Mouse (Mus musculus) kidney, postnatal 0 days (tissue): Measurements from ENCODE around the gene Crebl2. TPM values are rescaled to one million over a fixed set of nuclear protein-coding genes. Genes with fewer than 3 reads are reported as not detected.

Source experiments
- ATAC-seq: fragments of 200-750 bp; cut with Nextera tagmentation; replicated peaks from 2 replicates; pipeline ENCODE4 v1.8.0; 2017; ENCODE audit warnings: low read depth, moderate number of reproducible peaks, moderate TSS enrichment, moderate library complexity; ENCODE audit not compliant: low FRiP score
- DNase-seq: peaks from one replicate; pipeline ENCODE4 v3.0.0-alpha.2; 2016; ENCODE audit warnings: low spot score
- H3K27ac ChIP-seq: fragments of 300-500 bp; sonication (generic); 2 replicates; pipeline ENCODE4 v1.5.1; 2014; ENCODE audit warnings: mild to moderate bottlenecking
- H3K27me3 ChIP-seq: fragments of 300-500 bp; sonication (generic); 2 replicates; pipeline ENCODE4 v1.6.1; 2014; ENCODE audit warnings: low read length, mixed read lengths; ENCODE audit not compliant: insufficient read depth
- H3K36me3 ChIP-seq: fragments of 300-500 bp; sonication (generic); 2 replicates; pipeline ENCODE4 v1.6.1; 2014; ENCODE audit warnings: low read length, mixed read lengths; ENCODE audit not compliant: insufficient read depth
- H3K4me1 ChIP-seq: fragments of 300-500 bp; sonication (generic); replicated peaks from 2 replicates; pipeline ENCODE4 v1.6.1; 2014; ENCODE audit warnings: antibody characterized with exemption, low read length, mixed read lengths; ENCODE audit not compliant: insufficient read depth
- H3K4me2 ChIP-seq: fragments of 300-500 bp; sonication (generic); 2 replicates; pipeline ENCODE4 v1.6.1; 2014; ENCODE audit warnings: mild to moderate bottlenecking, low read length, moderate library complexity, mixed read lengths
- H3K4me3 ChIP-seq: fragments of 300-500 bp; sonication (generic); replicated peaks from 2 replicates; pipeline ENCODE4 v1.5.1; 2014; ENCODE audit warnings: low read depth, low read length
- H3K9ac ChIP-seq: fragments of 300-500 bp; sonication (generic); 2 replicates; pipeline ENCODE4 v1.6.1; 2014; ENCODE audit warnings: low read depth, low read length
- H3K9me3 ChIP-seq: fragments of 300-500 bp; sonication (generic); replicated peaks from 2 replicates; pipeline ENCODE4 v1.6.1; 2016; ENCODE audit warnings: low read length, inconsistent platforms, mixed read lengths
- CTCF ChIP-seq: IDR thresholded peaks from 2 replicates; pipeline ENCODE4 v1.5.1; 2016; ENCODE audit warnings: antibody characterized with exemption, low read depth, mild to moderate bottlenecking, moderate library complexity
- WGBS: fragments of 180-500 bp; shearing (Covaris S2); extraction: QIAGEN DNeasy Blood & Tissue Kit; methylation state at CpG from one replicate; pipeline ENCODE4 v1.1.7; 2014; 5-methylcytosine and 5-hydroxymethylcytosine counted together
- polyA plus RNA-seq: library from polyadenylated mRNA; unstranded; fragments of >200 nt; fragmentation: Nextera tagmentation; extraction: Ambion mirVana; gene quantifications from 2 replicates; pipeline ENCODE4 v1.2.1, GENCODE M21; 2015

Crebl2 gene
- polyA plus RNA-seq, 1 experiment from 2014 or later = 5.6 TPM

GRCm38 (mm10) chr6:134819741-134820140 lies 10.2 kb upstream of the Crebl2 start:
- H3K36me3 ChIP-seq = no peaks in the 10 kb centered on the region
- H3K9ac ChIP-seq = no peak overlapping the region
- no peaks in the 10 kb centered on the region for H3K27me3 ChIP-seq
- H3K27ac ChIP-seq = no peak overlapping the region
- H3K4me3 ChIP-seq = no peak overlapping the region
- no peak overlapping the region for H3K4me2 ChIP-seq
- ATAC-seq (no peak), DNase-seq (no peak)
- no peaks in the 10 kb centered on the region for H3K4me1 ChIP-seq
- TF ChIP-seq CTCF = no peak
- no peaks in the 10 kb centered on the region for H3K9me3 ChIP-seq
- WGBS = 34% methylated on average over 5 of the region's 5 CpGs

GRCm38 (mm10) chr6:134820411-134820810 lies 9.5 kb upstream of the Crebl2 start:
- Histone ChIP-seq H3K9ac (no peak overlapping the region), H3K27ac (no peak overlapping the region), H3K4me2 (no peak overlapping the region), H3K4me3 (no peak overlapping the region), H3K36me3 (no peaks in the 10 kb centered on the region), H3K27me3 (no peaks in the 10 kb centered on the region), H3K4me1 (no peaks in the 10 kb centered on the region), H3K9me3 (no peaks in the 10 kb centered on the region)
- DNase-seq (no peak), ATAC-seq (no peak)
- TF ChIP-seq CTCF = no peak
- 56% methylated on average over 6 of the region's 6 CpGs for WGBS

- Histone ChIP-seq H3K9ac (no peak overlapping the region), H3K9me3 (no peaks in the 10 kb centered on the region), H3K4me2 (no peak overlapping the region), H3K4me1 (no peaks in the 10 kb centered on the region), H3K27ac (no peak overlapping the region), H3K27me3 (no peaks in the 10 kb centered on the region), H3K4me3 (no peak overlapping the region), H3K36me3 (no peaks in the 10 kb centered on the region)
- WGBS = 72% methylated on average over 10 of the region's 10 CpGs
- DNase-seq (no peak), ATAC-seq (no peak)
- TF ChIP-seq CTCF = peak; percentile 65
Observed at GRCm38 (mm10) chr6:134822844-134823243, 7.1 kb upstream of the Crebl2 start.

GRCm38 (mm10) chr6:134830776-134831175 lies 822 bp downstream of the Crebl2 start:
- peak overlapping the region; percentile 77 for H3K4me2 ChIP-seq
- ATAC-seq (no peak), DNase-seq (peak; percentile 48)
- no peaks in the 10 kb centered on the region for H3K27me3 ChIP-seq
- WGBS = under 1% methylated on average over 10 of the region's 10 CpGs
- peak overlapping the region; percentile 67 for H3K4me3 ChIP-seq
- no peaks in the 10 kb centered on the region for H3K36me3 ChIP-seq
- peak overlapping the region; percentile 81; the same call in 1 of the 2 replicates for H3K9ac ChIP-seq
- peaks cover 9% of the 10 kb centered on the region for H3K4me1 ChIP-seq
- H3K9me3 ChIP-seq = no peaks in the 10 kb centered on the region
- peak overlapping the region; percentile 96 for H3K27ac ChIP-seq
- no peak for TF ChIP-seq CTCF

GRCm38 (mm10) chr6:134834585-134835251 lies 4.8 kb downstream of the Crebl2 start:
- H3K9me3 ChIP-seq = no peaks in the 10 kb centered on the region
- no peak overlapping the region for H3K4me3 ChIP-seq
- no peak for TF ChIP-seq CTCF
- no peak for ATAC-seq
- WGBS = 75% methylated on average over 9 of the region's 9 CpGs
- H3K27ac ChIP-seq = no peak overlapping the region
- H3K36me3 ChIP-seq = no peaks in the 10 kb centered on the region
- DNase-seq = no peak
- no peak overlapping the region for H3K4me2 ChIP-seq
- no peaks in the 10 kb centered on the region for H3K27me3 ChIP-seq
- H3K9ac ChIP-seq = no peak overlapping the region
- no peaks in the 10 kb centered on the region for H3K4me1 ChIP-seq

- no peaks in the 10 kb centered on the region for H3K36me3 ChIP-seq
- H3K4me3 ChIP-seq = no peak overlapping the region
- H3K9ac ChIP-seq = no peak overlapping the region
- no peaks in the 10 kb centered on the region for H3K4me1 ChIP-seq
- no peak overlapping the region for H3K27ac ChIP-seq
- ATAC-seq (no peak), DNase-seq (no peak)
- 92% methylated on average over 4 of the region's 4 CpGs for WGBS
- H3K9me3 ChIP-seq = no peaks in the 10 kb centered on the region
- TF ChIP-seq CTCF = no peak
- H3K4me2 ChIP-seq = no peak overlapping the region
- H3K27me3 ChIP-seq = no peaks in the 10 kb centered on the region
Observed at GRCm38 (mm10) chr6:134838111-134838510, 8.2 kb downstream of the Crebl2 start.

- TF ChIP-seq CTCF = no peak
- DNase-seq (no peak), ATAC-seq (no peak)
- H3K9ac ChIP-seq = no peak overlapping the region
- no peak overlapping the region for H3K4me3 ChIP-seq
- no peaks in the 10 kb centered on the region for H3K27me3 ChIP-seq
- WGBS = 74% methylated on average over 2 of the region's 2 CpGs
- H3K4me1 ChIP-seq = no peaks in the 10 kb centered on the region
- no peaks in the 10 kb centered on the region for H3K9me3 ChIP-seq
- H3K4me2 ChIP-seq = no peak overlapping the region
- no peaks in the 10 kb centered on the region for H3K36me3 ChIP-seq
- no peak overlapping the region for H3K27ac ChIP-seq
Observed at GRCm38 (mm10) chr6:134840346-134840745, 10.4 kb downstream of the Crebl2 start.
